Mouse (Mus musculus): Measurements from ENCODE around the gene Rapgef3.

DNA sequence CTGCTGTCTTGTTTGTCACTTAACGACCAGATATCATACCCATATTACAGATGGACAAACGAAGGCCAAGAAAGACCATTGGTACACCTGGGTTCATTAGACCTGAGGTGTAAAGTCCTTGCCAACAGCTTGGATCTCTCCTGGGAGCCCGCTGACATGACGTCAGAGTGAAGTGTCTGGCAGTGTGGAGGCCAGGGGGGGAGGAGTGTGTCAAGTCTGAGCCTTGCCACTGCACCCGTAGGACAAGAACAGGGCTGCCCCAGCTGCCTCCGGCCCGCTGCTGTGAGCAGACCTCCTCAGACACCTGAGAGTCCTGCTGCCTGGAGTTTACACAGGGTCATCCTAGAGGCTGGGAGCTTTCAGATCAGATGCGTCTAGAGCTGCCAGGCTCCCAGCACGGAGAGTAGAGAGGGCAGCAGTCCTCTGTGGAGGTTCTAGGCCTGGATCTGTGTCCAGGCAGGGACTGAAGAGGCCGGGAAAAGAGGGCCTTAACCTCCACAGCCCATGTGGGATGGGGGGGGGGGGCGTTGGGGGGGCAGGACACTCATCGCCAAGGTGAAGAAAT, 23.7 kb downstream of the Rapgef3 start:
- TF ChIP-seq POLR2A (IDR thresholded peaks at IDR 0.05; ENCODE audit: insufficient read depth, low read length) (no peak), CTCF (IDR thresholded peaks at IDR 0.05; ENCODE audit: low read depth, low read length) (no peak)
